Mouse (Mus musculus): ENCODE measurements around the gene Gm20823.
"Not testable (repeated sequence)": the region's sequence is repeated elsewhere in the genome, so short reads cannot be mapped to it uniquely, and the experiment has no call there.

Gene Gm20823
- long read RNA-seq, experiment 1, result 0 reads
- long read RNA-seq, experiment 2, result 0 reads

- intact Hi-C loops (cut with DNase I), result not testable (repeated sequence)
These were observed at the start of gene Gm20823 for GRCm38 (mm10) chrY:62464745-62465144. Gene Gm20823 (minus strand): TSS chrY:62464845.

Data from adrenal gland (tissue).